Mouse (Mus musculus) thymus, adult 18-20 months (tissue): ENCODE measurements around the gene Kcnip4.

Experiments used
- DNase-seq, 2 experiments: peaks; one replicate each; pipeline ENCODE4 v3.0.0; 2022; ENCODE audit warnings: mixed read lengths in 2 of 2

Gene Kcnip4

GRCm38 (mm10) chr5:49350126-49350909, 174.4 kb downstream of the Kcnip4 start:
- DNase-seq = no peak

- no peak for DNase-seq
These were observed 175.2 kb downstream of the Kcnip4 start for GRCm38 (mm10) chr5:49349541-49349940.

GRCm38 (mm10) chr5:49348511-49348910, 176.2 kb downstream of the Kcnip4 start:
- DNase-seq = no peak

- DNase-seq = no peak
These were observed 180.1 kb downstream of the Kcnip4 start for GRCm38 (mm10) chr5:49344606-49345005.

- no peak for DNase-seq
These were observed 187.5 kb downstream of the Kcnip4 start for GRCm38 (mm10) chr5:49337164-49337563.

- no peak for DNase-seq
These were observed 191.6 kb downstream of the Kcnip4 start for GRCm38 (mm10) chr5:49333063-49333462.

GRCm38 (mm10) chr5:49329023-49329422, 195.7 kb downstream of the Kcnip4 start:
- DNase-seq = no peak

GRCm38 (mm10) chr5:49318661-49319060, 206.0 kb downstream of the Kcnip4 start:
- no peak for DNase-seq

GRCm38 (mm10) chr5:49317869-49318268, 206.8 kb downstream of the Kcnip4 start:
- DNase-seq = no peak

- no peak for DNase-seq
These were observed 217.9 kb downstream of the Kcnip4 start for GRCm38 (mm10) chr5:49306796-49307195.

- no peak for DNase-seq
These were observed 219.4 kb downstream of the Kcnip4 start for GRCm38 (mm10) chr5:49305321-49305720.

GRCm38 (mm10) chr5:49298654-49299053, 226.1 kb downstream of the Kcnip4 start:
- no peak for DNase-seq

GRCm38 (mm10) chr5:49292421-49292820, 232.3 kb downstream of the Kcnip4 start:
- no peak for DNase-seq

GRCm38 (mm10) chr5:49291801-49292200, 232.9 kb downstream of the Kcnip4 start:
- DNase-seq = no peak

- no peak for DNase-seq
These were observed 239.1 kb downstream of the Kcnip4 start for GRCm38 (mm10) chr5:49285455-49286135.

GRCm38 (mm10) chr5:49284776-49285175, 239.9 kb downstream of the Kcnip4 start:
- DNase-seq = no peak

GRCm38 (mm10) chr5:49283403-49283802, 241.3 kb downstream of the Kcnip4 start:
- no peak for DNase-seq

GRCm38 (mm10) chr5:49271864-49272263, 252.8 kb downstream of the Kcnip4 start:
- DNase-seq = no peak

- DNase-seq = no peak
These were observed 255.9 kb downstream of the Kcnip4 start for GRCm38 (mm10) chr5:49268807-49269206.

- no peak for DNase-seq
These were observed 265.4 kb downstream of the Kcnip4 start for GRCm38 (mm10) chr5:49259356-49259755.

GRCm38 (mm10) chr5:49256850-49257249, 267.9 kb downstream of the Kcnip4 start:
- no peak for DNase-seq

GRCm38 (mm10) chr5:49255983-49256382, 268.7 kb downstream of the Kcnip4 start:
- DNase-seq = no peak

- no peak for DNase-seq
These were observed 277.6 kb downstream of the Kcnip4 start for GRCm38 (mm10) chr5:49247081-49247480.

GRCm38 (mm10) chr5:49244414-49244813, 280.3 kb downstream of the Kcnip4 start:
- DNase-seq = no peak
